Mouse (Mus musculus) thymus, adult 2 months (tissue): ENCODE measurements around the gene Wtip. TPM values are rescaled to one million over a fixed set of nuclear protein-coding genes. Genes with fewer than 3 reads are reported as not detected.
"Not testable (repeated sequence)": the region's sequence is repeated elsewhere in the genome, so short reads cannot be mapped to it uniquely, and the experiment has no call there.

Experiments used
- DNase-seq: peaks from one replicate; pipeline ENCODE4 v3.0.0; 2021
- H3K27ac ChIP-seq: fragments of 200-500 bp; 2 replicates; pipeline ENCODE4 v1.5.1; 2012; ENCODE audit warnings: low read length, control low read depth; ENCODE audit not compliant: control insufficient read depth, insufficient read depth
- H3K27me3 ChIP-seq: fragments of 200-500 bp; 2 replicates; pipeline ENCODE4 v1.6.1; 2012; ENCODE audit warnings: mild to moderate bottlenecking, low read length, moderate library complexity, mixed read lengths; ENCODE audit not compliant: control insufficient read depth, insufficient read depth
- H3K36me3 ChIP-seq: fragments of 200-500 bp; 2 replicates; pipeline ENCODE4 v1.6.1; 2012; ENCODE audit warnings: mild to moderate bottlenecking, low read length, moderate library complexity; ENCODE audit not compliant: control insufficient read depth, insufficient read depth
- H3K4me1 ChIP-seq: fragments of 200-500 bp; replicated peaks from 2 replicates; pipeline ENCODE4 v1.6.1; 2012; ENCODE audit warnings: low read length; ENCODE audit not compliant: control insufficient read depth, insufficient read depth
- H3K4me3 ChIP-seq: fragments of 200-500 bp; 2 replicates; pipeline ENCODE4 v1.5.1; 2012; ENCODE audit warnings: mild to moderate bottlenecking, low read length, control low read depth, moderate library complexity; ENCODE audit not compliant: control insufficient read depth, insufficient read depth
- CTCF ChIP-seq: fragments of 200-500 bp; IDR thresholded peaks from 2 replicates; pipeline ENCODE4 v1.5.1; 2012; ENCODE audit warnings: mild to moderate bottlenecking, control low read depth, low read length, moderate library complexity, borderline replicate concordance; ENCODE audit not compliant: control insufficient read depth, poor library complexity, insufficient read depth; ENCODE audit errors: extremely low read depth
- POLR2A ChIP-seq: fragments of 200-500 bp; IDR thresholded peaks from 2 replicates; pipeline ENCODE4 v1.6.1; 2012; ENCODE audit warnings: mild to moderate bottlenecking, low read length, control low read depth, moderate library complexity; ENCODE audit not compliant: control insufficient read depth, poor library complexity, insufficient read depth; ENCODE audit errors: extremely low read depth
- WGBS: fragments of 180-500 bp; shearing (Covaris S2); methylation state at CpG from one replicate; pipeline ENCODE4 v1.1.7; 2018; 5-methylcytosine and 5-hydroxymethylcytosine counted together
- polyA plus RNA-seq: library from polyadenylated mRNA; depleted of rRNA; stranded (reverse); fragments of >200 nt; gene quantifications from 2 replicates; pipeline ENCODE4 v1.2.3, GENCODE M21; 2012; rRNA removed

Wtip gene
- 5.0 and 5.8 TPM in 2 replicates for polyA plus RNA-seq

DNA sequence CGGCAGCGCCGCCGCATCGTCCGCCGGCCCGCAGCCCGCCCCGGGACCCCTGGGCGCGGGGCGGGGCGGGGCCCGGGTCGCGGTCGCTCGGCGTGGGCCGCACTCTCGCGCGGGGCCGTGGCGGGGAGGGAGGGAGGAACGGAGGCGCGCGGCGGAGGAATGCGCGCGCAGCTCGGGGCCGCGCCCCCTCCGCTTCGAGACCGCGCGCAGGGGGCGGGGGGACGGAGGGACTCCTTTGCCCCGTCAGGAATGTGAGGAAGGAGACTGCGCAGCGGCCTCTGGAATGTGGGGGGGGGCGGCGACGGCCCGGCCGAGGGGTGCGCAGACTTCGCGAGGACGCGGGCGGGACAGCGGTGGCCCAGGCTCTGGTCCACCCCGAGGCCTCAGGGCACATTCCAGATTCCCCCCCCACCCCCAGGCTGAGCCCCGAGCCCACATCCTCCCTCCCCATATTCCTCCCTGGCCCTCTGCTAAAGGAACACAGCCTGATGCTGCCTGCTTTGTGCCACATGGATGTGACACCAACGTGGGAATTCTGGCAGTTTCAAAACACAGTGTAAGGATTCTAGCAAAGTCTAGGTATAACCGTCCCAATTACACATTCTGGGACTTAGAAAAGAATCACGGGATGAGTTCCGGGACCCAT is at the start of gene Wtip:
Gene Wtip, minus strand, starts transcription at position 152 of the 646 bp plus-strand sequence.
- peaks cover 2% of the 10 kb centered on the region for H3K27me3 ChIP-seq
- H3K27ac ChIP-seq = no peak within 1 kb of the TSS
- WGBS = 8% methylated on average over 65 of the region's 65 CpGs
- H3K4me1 ChIP-seq = peaks cover 6% of the 10 kb centered on the region; the same call in 1 of the 2 replicates
- TF ChIP-seq CTCF (no peak), POLR2A (no peak)
- DNase-seq = no peak
- no peaks in the 10 kb centered on the region for H3K36me3 ChIP-seq
- H3K4me3 ChIP-seq = no peak within 1 kb of the TSS

DNA sequence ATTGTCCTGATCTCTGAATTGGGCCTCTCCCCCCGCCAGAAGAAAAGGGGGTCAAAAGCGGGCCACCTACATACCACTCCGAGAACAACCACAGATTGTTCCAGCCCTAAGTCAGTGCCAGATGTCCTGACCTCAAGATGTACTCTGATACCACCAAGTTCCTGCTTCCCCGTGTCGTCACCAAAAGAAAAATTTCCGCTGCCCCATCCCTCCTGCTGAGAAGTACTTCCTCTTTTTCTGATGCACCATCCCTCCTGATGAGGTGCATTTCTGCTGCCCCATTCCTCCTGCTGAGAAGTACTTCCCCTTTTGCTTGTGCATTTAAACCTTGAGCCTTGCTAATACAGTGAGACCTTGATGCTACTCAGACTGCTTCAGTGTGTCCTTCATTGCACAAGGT is 43.2 kb upstream of the Wtip start:
- not testable (repeated sequence) for H3K27ac ChIP-seq, H3K27me3 ChIP-seq, H3K4me3 ChIP-seq, H3K36me3 ChIP-seq, DNase-seq, H3K4me1 ChIP-seq
- 76% methylated on average over 6 of the region's 6 CpGs for WGBS

DNA sequence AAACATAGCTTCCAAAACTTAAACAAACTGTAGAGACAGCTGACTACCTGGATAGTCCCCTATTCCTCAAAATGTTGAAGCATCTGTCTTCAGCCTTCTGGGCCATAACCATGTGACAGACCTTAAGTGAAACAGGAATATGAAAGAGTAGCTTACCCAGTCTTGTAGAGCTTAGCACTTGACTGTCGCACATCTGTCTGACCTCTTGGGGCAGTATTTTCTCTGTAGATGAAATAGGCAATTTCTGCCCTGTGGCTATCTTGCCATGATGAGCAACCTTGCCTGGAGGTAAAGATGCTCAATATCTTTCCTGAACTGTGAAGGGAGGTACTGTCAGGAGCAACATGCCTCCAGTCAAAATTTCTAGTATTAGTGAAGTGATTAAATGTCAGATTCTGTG is 39.2 kb upstream of the Wtip start:
- 85% methylated on average over 1 of the region's 1 CpGs for WGBS
- H3K27me3 ChIP-seq = no peaks in the 10 kb centered on the region
- TF ChIP-seq POLR2A = no peak
- TF ChIP-seq CTCF = no peak
- no peaks in the 10 kb centered on the region for H3K36me3 ChIP-seq
- H3K4me3 ChIP-seq = no peak overlapping the region
- no peak for DNase-seq
- H3K4me1 ChIP-seq = no peaks in the 10 kb centered on the region; the same call in 1 of the 2 replicates
- no peak overlapping the region for H3K27ac ChIP-seq

DNA sequence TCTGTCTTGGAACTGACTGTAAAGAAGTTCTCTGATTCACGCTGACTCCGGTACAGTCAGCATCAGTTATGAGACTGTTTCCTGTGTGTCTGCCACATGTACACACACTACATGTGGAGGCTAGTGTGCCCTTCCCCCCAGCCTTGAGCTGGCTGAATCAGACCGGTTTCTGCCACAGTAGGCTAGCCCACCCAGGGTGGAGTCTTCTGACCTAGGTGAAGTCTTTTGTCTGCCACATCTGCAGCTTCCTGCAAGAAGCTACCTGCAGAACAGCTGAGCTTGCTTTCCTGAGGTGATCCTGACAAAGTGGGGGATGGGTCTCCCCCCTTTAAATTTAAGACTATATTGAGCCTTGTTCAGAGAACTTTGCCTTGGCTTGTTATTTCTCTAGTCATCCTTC is 36.4 kb upstream of the Wtip start, which contains the start of gene Uba2:
Gene Uba2, minus strand, starts transcription at position 146 of the 400 bp plus-strand sequence.
- Histone ChIP-seq H3K27ac (no peak within 1 kb of the TSS), H3K4me3 (peak within 1 kb of the TSS; percentile 98), H3K36me3 (peaks cover 5% of the 10 kb centered on the region; the same call in 1 of the 2 replicates), H3K27me3 (no peaks in the 10 kb centered on the region), H3K4me1 (no peaks in the 10 kb centered on the region; the same call in 1 of the 2 replicates)
- DNase-seq = no peak
- TF ChIP-seq CTCF = no peak
- TF ChIP-seq POLR2A = no peak
- 95% methylated on average over 3 of the region's 3 CpGs for WGBS

DNA sequence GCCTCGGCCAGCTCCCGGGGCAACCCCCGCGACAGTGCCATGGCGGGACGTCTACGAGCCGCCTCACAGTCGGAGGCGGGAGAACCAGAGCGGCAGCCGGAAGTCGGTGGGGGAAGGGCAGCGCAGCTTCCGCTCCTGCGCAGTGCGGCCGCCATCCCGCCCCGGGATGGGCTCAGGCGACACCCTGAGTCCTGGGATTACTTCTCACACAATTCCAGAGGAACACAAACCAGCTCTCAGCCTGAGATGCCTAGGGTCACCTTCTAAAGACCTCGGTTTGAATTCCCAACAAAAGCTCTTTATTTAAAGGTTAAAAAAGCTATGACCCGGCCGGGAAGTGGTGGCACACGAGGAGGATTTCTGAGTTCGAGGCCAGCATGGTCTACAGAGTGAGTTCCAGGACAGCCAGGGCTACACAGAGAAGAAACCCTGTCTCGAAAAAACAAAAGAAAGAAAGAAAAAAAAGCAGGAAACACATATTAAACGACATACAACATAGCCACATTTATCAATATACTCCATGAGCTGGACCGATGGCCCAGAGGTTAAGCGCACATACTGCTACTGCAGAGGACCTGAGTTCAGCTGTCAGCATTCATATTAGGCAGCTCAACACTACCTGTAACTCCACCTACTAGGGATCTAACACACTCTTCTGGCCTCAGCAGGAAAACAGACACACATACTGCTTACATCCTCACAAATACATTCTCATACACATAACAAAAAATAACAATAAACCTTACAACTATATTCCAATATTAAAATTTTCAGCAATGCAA is 35.6 kb upstream of the Wtip start:
- peak overlapping the region; percentile 98 for H3K4me3 ChIP-seq
- H3K4me1 ChIP-seq = no peaks in the 10 kb centered on the region; the same call in 1 of the 2 replicates
- no peak overlapping the region for H3K27ac ChIP-seq
- no peaks in the 10 kb centered on the region for H3K27me3 ChIP-seq
- peak; percentile 88 for DNase-seq
- TF ChIP-seq POLR2A (peak; percentile 80), CTCF (no peak)
- WGBS = 10% methylated on average over 30 of the region's 30 CpGs
- peaks cover 11% of the 10 kb centered on the region for H3K36me3 ChIP-seq

DNA sequence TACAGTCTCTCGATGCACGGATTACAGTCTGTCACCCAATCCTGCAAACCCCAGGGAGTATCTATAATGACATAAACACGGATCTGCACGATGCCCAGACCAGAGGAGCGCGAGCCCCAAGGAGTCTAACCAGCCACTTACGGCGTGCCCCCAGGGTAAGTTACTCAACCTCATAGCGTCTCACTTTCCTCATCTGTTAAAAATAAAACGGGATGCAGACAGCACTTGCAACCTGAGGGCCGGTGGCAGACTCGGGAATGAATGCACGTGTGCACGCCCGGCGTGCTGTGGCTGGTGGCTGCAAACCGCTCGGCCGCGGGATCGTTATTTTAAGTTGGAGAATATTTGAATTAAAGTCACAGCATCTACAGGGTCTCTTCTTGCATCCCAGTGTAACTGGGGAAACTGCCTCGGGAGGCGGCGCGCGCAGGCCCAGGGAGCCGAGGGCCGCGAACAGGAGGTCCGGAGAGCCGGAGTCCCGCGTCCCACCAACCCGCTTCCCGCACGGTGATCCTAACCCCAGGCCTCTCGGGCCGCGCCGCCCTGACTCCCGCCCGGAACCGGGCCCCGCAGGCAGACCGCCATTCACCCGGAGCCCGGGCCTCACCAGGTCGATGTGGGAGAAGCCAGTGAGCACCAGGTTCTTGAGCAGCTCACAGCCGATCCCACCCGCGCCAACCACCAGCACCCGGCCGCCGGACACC is 34.9 kb upstream of the Wtip start:
- no peak for DNase-seq
- Histone ChIP-seq H3K4me1 (no peaks in the 10 kb centered on the region; the same call in 1 of the 2 replicates), H3K36me3 (peaks cover 19% of the 10 kb centered on the region), H3K27ac (no peak overlapping the region), H3K4me3 (peak overlapping the region; percentile 98), H3K27me3 (no peaks in the 10 kb centered on the region)
- TF ChIP-seq POLR2A = no peak
- TF ChIP-seq CTCF = no peak
- under 1% methylated on average over 54 of the region's 54 CpGs for WGBS
